35 mouse cellular contexts compared by ENCODE assay signal in genomic region chr3:88033506-88033905, GRCm38 (mm10). TPM values are rescaled to one million over a fixed set of nuclear protein-coding genes. Genes with fewer than 3 reads are reported as not detected.
DNase-seq lines count a peak whose midpoint lies in the region; ATAC-seq and TF ChIP-seq lines count a peak whose summit lies in the region.
"Had no signal": no experiment of that assay in that cellular context is flagged by ENCODE, and none has a peak within 500 bp of the region (broad histone marks: within the 10 kb centered on the region; RNA-seq: fewer than 3 reads in every experiment).

No protein-coding gene starts in this region.

- ATAC-seq in lung, postnatal 0 days = peak; percentile 58
- no peak for ATAC-seq in midbrain, embryonic 11.5 days (ENCODE audit: low FRiP score)
- no peak for ATAC-seq in monocyte, adult 5-6 weeks (replicated peaks; ENCODE audit: insufficient number of reproducible peaks, low FRiP score, low TSS enrichment, poor library complexity, severe bottlenecking)
- ATAC-seq: forebrain, embryonic 15.5 days had no signal

- 18% methylated on average over 5 of the region's 5 CpGs for WGBS in lung, postnatal 0 days
- WGBS in midbrain, embryonic 11.5 days = 77% methylated on average over 5 of the region's 5 CpGs

- DNase-seq in lung, adult 18-20 months = peak; percentile 68 to 70
- DNase-seq in lung, postnatal 0 days (ENCODE audit: low spot score) = peak; percentile 65
- DNase-seq in lung, postnatal 25 days (ENCODE audit: low spot score) = peak; percentile 67
- DNase-seq in midbrain, embryonic 11.5 days (ENCODE audit: low spot score, missing footprints) = no peak
- DNase-seq in cerebellum, adult 11 months = no peak
- DNase-seq in frontal cortex, adult 2 months (ENCODE audit: extremely low spot score in 1 of 2, low spot score in 1 of 2) = no peak
- DNase-seq: adrenal gland, adult 2 months; adrenal gland, postnatal 14 days; B cell, adult 2 months; cerebellum, adult 11-12 months; cerebellum, adult 8-10 months; cerebellum, postnatal 10 days; cerebellum, postnatal 36 days; embryo, embryonic 11 days; gastrocnemius, postnatal 10 days; gastrocnemius, postnatal 36 days; heart, adult 2 months; heart, postnatal 14 days; heart, postnatal 4 days had no signal

- no peak overlapping the region for H3K9ac ChIP-seq in lung, postnatal 0 days (replicated peaks; ENCODE audit: low read depth)
- no peak overlapping the region for H3K9ac ChIP-seq in midbrain, embryonic 11.5 days (ENCODE audit: low read length)
- H3K9ac ChIP-seq: embryonic facial prominence, embryonic 13.5 days; forebrain, embryonic 12.5 days; forebrain, embryonic 15.5 days; heart, embryonic 13.5 days; hindbrain, embryonic 14.5 days had no signal

- H3K36me3 ChIP-seq in lung, postnatal 0 days (ENCODE audit: insufficient read depth, low read length) = no peaks in the 10 kb centered on the region
- no peaks in the 10 kb centered on the region for H3K36me3 ChIP-seq in midbrain, embryonic 11.5 days (ENCODE audit: control insufficient read depth, insufficient read depth, low read length)
- H3K36me3 ChIP-seq: embryonic facial prominence, embryonic 10.5 days; embryonic facial prominence, embryonic 13.5 days; forebrain, embryonic 12.5 days; forebrain, embryonic 15.5 days; heart, embryonic 10.5 days; heart, embryonic 13.5 days had no signal

- no peak for TF ChIP-seq CTCF in lung, postnatal 0 days (IDR thresholded peaks at IDR 0.05)

- no peak overlapping the region for H3K4me3 ChIP-seq in lung, postnatal 0 days (ENCODE audit: low read depth, low read length)
- no peak overlapping the region for H3K4me3 ChIP-seq in midbrain, embryonic 11.5 days (ENCODE audit: low read depth, low read length)
- H3K4me3 ChIP-seq: embryonic facial prominence, embryonic 10.5 days; embryonic facial prominence, embryonic 13.5 days; erythroblast, embryonic 14.5 days; forebrain, embryonic 12.5 days; forebrain, embryonic 15.5 days; heart, adult 2 months; heart, embryonic 10.5 days; heart, embryonic 13.5 days had no signal

- H3K4me1 ChIP-seq in lung, postnatal 0 days (ENCODE audit: insufficient read depth, low read depth, low read length) = peaks cover 4% of the 10 kb centered on the region; the same call in 1 of the 2 replicates
- H3K4me1 ChIP-seq in midbrain, embryonic 11.5 days (ENCODE audit: control insufficient read depth, insufficient read depth, low read length) = no peaks in the 10 kb centered on the region
- H3K4me1 ChIP-seq: embryonic facial prominence, embryonic 13.5 days; forebrain, embryonic 12.5 days; forebrain, embryonic 15.5 days had no signal

- no peaks in the 10 kb centered on the region for H3K9me3 ChIP-seq in lung, postnatal 0 days (ENCODE audit: low read length)
- no peaks in the 10 kb centered on the region for H3K9me3 ChIP-seq in midbrain, embryonic 11.5 days (ENCODE audit: control insufficient read depth, low read length)
- H3K9me3 ChIP-seq: forebrain, embryonic 12.5 days; forebrain, embryonic 15.5 days; heart, embryonic 10.5 days had no signal

- no peak; the same call in 1 of the 2 replicates for TF ChIP-seq EP300 in lung, postnatal 0 days (IDR thresholded peaks at IDR 0.05)

- 0 out of 2 replicates have a peak, but pooled peaks cover 4% of the 10 kb centered on the region for H3K27me3 ChIP-seq in lung, postnatal 0 days (replicated peaks; ENCODE audit: insufficient read depth, low read length)
- H3K27me3 ChIP-seq in midbrain, embryonic 11.5 days (ENCODE audit: control insufficient read depth, insufficient read depth, low read length) = no peaks in the 10 kb centered on the region

- no peak overlapping the region for H3K27ac ChIP-seq in lung, postnatal 0 days (ENCODE audit: low read length)
- no peak overlapping the region for H3K27ac ChIP-seq in midbrain, embryonic 11.5 days (ENCODE audit: low read depth, low read length)
- H3K27ac ChIP-seq: embryonic facial prominence, embryonic 10.5 days; embryonic facial prominence, embryonic 13.5 days; forebrain, embryonic 12.5 days; forebrain, embryonic 15.5 days; heart, adult 2 months; heart, embryonic 10.5 days; heart, embryonic 13.5 days; hindbrain, embryonic 14.5 days had no signal

- H3K4me2 ChIP-seq in lung, postnatal 0 days (replicated peaks; ENCODE audit: low read depth, low read length) = no peak overlapping the region
- no peak overlapping the region for H3K4me2 ChIP-seq in midbrain, embryonic 11.5 days
- H3K4me2 ChIP-seq: embryonic facial prominence, embryonic 13.5 days; forebrain, embryonic 12.5 days; forebrain, embryonic 15.5 days; heart, embryonic 13.5 days; hindbrain, embryonic 14.5 days had no signal

RNA-seq across cellular contexts. Expression of gene Hapln2, which starts 6.1 kb away (rescaled TPM):
- not detected in 2 replicates for polyA plus RNA-seq in lung, postnatal 0 days (2015; fragmentation: Nextera tagmentation; extraction: Ambion mirVana)
- 0.11 TPM in 1 of 2 replicates, not detected in the other for polyA plus RNA-seq in midbrain, embryonic 11.5 days (2014; fragmentation: Nextera tagmentation; extraction: Ambion mirVana)
- total RNA-seq in monocyte, adult 5-6 weeks (2017) = not detected in 3 replicates
- 28.5 and 39.4 TPM in 2 replicates for polyA plus RNA-seq in frontal cortex, adult 2 months (2012; rRNA removed)
- total RNA-seq: adrenal gland, adult 2 months; adrenal gland, postnatal 14 days; adrenal gland, postnatal 4 days; CH12.LX; gastrocnemius, adult 18-20 months; gastrocnemius, postnatal 10 days; granulocyte monocyte progenitor cell, adult 5-6 weeks; heart, adult 2 months; heart, postnatal 14 days; heart, postnatal 4 days; MEL had no signal
- polyA plus RNA-seq: embryonic facial prominence, embryonic 10.5 days; erythroblast, embryonic 14.5 days; forebrain, embryonic 12.5 days; heart, adult 2 months; heart, embryonic 13.5 days; hindbrain, embryonic 11.5 days had no signal

RNA-seq across cellular contexts. Expression of gene Gpatch4, which starts 9.4 kb away (rescaled TPM):
- 8.0 and 10.8 TPM in 2 replicates for polyA plus RNA-seq in lung, postnatal 0 days (2015; fragmentation: Nextera tagmentation; extraction: Ambion mirVana)
- polyA plus RNA-seq in midbrain, embryonic 11.5 days (2014; fragmentation: Nextera tagmentation; extraction: Ambion mirVana) = 31.8 and 32.9 TPM in 2 replicates
- 3.8 to 10.5 TPM (median 4.8 TPM) in 3 replicates for total RNA-seq in monocyte, adult 5-6 weeks (2017)
- polyA plus RNA-seq in frontal cortex, adult 2 months (2012; rRNA removed) = 13.7 and 14.4 TPM in 2 replicates

RNA-seq across cellular contexts. Expression of gene Naxe, which starts 24.8 kb away (rescaled TPM):
- 180 and 186 TPM in 2 replicates for polyA plus RNA-seq in lung, postnatal 0 days (2015; fragmentation: Nextera tagmentation; extraction: Ambion mirVana)
- polyA plus RNA-seq in midbrain, embryonic 11.5 days (2014; fragmentation: Nextera tagmentation; extraction: Ambion mirVana) = 126 and 128 TPM in 2 replicates
- 15.7 to 28.8 TPM (median 19.1 TPM) in 3 replicates for total RNA-seq in monocyte, adult 5-6 weeks (2017)
- 79.5 and 90.3 TPM in 2 replicates for polyA plus RNA-seq in frontal cortex, adult 2 months (2012; rRNA removed)

RNA-seq across cellular contexts. Expression of gene Bcan, which starts 33.5 kb away (rescaled TPM):
- 0.33 and 0.56 TPM in 2 replicates for polyA plus RNA-seq in lung, postnatal 0 days (2015; fragmentation: Nextera tagmentation; extraction: Ambion mirVana)
- 0.37 and 0.44 TPM in 2 replicates for polyA plus RNA-seq in midbrain, embryonic 11.5 days (2014; fragmentation: Nextera tagmentation; extraction: Ambion mirVana)
- not detected in 3 replicates for total RNA-seq in monocyte, adult 5-6 weeks (2017)
- 359 and 380 TPM in 2 replicates for polyA plus RNA-seq in frontal cortex, adult 2 months (2012; rRNA removed)
- total RNA-seq: gastrocnemius, adult 18-20 months; granulocyte monocyte progenitor cell, adult 5-6 weeks; MEL had no signal
- polyA plus RNA-seq: erythroblast, embryonic 14.5 days had no signal

RNA-seq across cellular contexts. Expression of gene Ttc24, which starts 44.6 kb away (rescaled TPM):
- polyA plus RNA-seq in lung, postnatal 0 days (2015; fragmentation: Nextera tagmentation; extraction: Ambion mirVana) = not detected in 2 replicates
- not detected in 2 replicates for polyA plus RNA-seq in midbrain, embryonic 11.5 days (2014; fragmentation: Nextera tagmentation; extraction: Ambion mirVana)
- total RNA-seq in monocyte, adult 5-6 weeks (2017) = not detected in 3 replicates
- not detected in 2 replicates for polyA plus RNA-seq in frontal cortex, adult 2 months (2012; rRNA removed)
- total RNA-seq: adrenal gland, adult 2 months; adrenal gland, postnatal 14 days; adrenal gland, postnatal 4 days; CH12.LX; gastrocnemius, adult 18-20 months; gastrocnemius, postnatal 10 days; gastrocnemius, postnatal 36 days; granulocyte monocyte progenitor cell, adult 5-6 weeks; heart, adult 2 months; heart, postnatal 14 days; heart, postnatal 4 days; MEL had no signal
- polyA plus RNA-seq: adrenal gland, adult 2 months; cortical plate, adult 2 months; erythroblast, embryonic 14.5 days; forebrain, embryonic 15.5 days; heart, adult 2 months; heart, embryonic 13.5 days; hindbrain, embryonic 11.5 days; hindbrain, embryonic 14.5 days had no signal

Comparison
In these comparisons a context has a peak if more than half of its experiments do, and no peak if none do; other contexts are left out.
1. DNase-seq: peak in lung, adult 18-20 months (2 of 2), lung, postnatal 0 days (single experiment) and lung, postnatal 25 days (single experiment); none in midbrain, embryonic 11.5 days (single experiment), cerebellum, adult 11 months (single experiment) and frontal cortex, adult 2 months (0 of 2).
2. RNA of gene Hapln2, which starts 6.1 kb away (polyA plus RNA-seq): 28.5 to 39.4 TPM in frontal cortex, adult 2 months; not detected in lung, postnatal 0 days and 0.11 TPM in midbrain, embryonic 11.5 days; every median in the first group is over 10 times any median in the second.